11 mouse cellular contexts compared by ENCODE assay signal in the genomic region with DNA sequence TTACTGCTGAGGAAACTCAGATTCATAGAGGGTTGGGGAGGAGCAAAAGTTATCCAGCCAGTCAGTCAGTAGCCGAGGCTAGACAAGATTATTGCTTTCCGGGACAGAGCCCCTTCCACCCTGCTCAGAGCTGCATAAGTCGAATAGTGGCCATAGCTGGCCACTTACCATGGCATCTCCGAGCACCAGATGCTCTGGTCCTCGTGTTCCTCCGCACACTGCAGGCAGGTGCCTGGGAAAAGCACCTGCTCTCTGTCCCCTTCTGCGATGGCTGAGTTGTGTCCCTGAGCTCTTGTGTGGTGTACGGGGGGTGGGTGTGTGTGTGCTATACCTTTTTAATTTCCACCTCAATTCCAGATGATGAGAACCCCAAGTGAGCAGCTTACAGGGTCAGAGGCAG.
"Had no signal": no experiment of that assay in that cellular context is flagged by ENCODE, and none has a peak within 500 bp of the region (broad histone marks: within the 10 kb centered on the region; RNA-seq: fewer than 3 reads in every experiment).

No protein-coding gene starts in this region.

- H3K4me2 ChIP-seq: limb, embryonic 13.5 days; liver, embryonic 13.5 days; lung, embryonic 14.5 days; midbrain, embryonic 13.5 days; neural tube, embryonic 13.5 days had no signal

- H3K27ac ChIP-seq: limb, embryonic 13.5 days; liver, embryonic 13.5 days; midbrain, embryonic 10.5 days; midbrain, embryonic 13.5 days; neural tube, embryonic 13.5 days had no signal

- H3K9me3 ChIP-seq: limb, embryonic 13.5 days; liver, embryonic 13.5 days; megakaryocyte, embryonic 14.5 days; midbrain, embryonic 10.5 days; midbrain, embryonic 13.5 days; neural tube, embryonic 13.5 days had no signal

- ATAC-seq: midbrain, embryonic 13.5 days had no signal

- H3K27me3 ChIP-seq: limb, embryonic 13.5 days; liver, embryonic 13.5 days; megakaryocyte, embryonic 14.5 days; midbrain, embryonic 13.5 days; neural tube, embryonic 13.5 days had no signal

- H3K9ac ChIP-seq: limb, embryonic 13.5 days; liver, embryonic 13.5 days; lung, embryonic 14.5 days; midbrain, embryonic 13.5 days; neural tube, embryonic 13.5 days had no signal

- DNase-seq: kidney, adult 11 months; kidney, adult 8-10 months; kidney, postnatal 14 days; kidney, postnatal 4 days; liver, embryonic 13.5 days; lung, embryonic 14.5 days had no signal

- H3K4me3 ChIP-seq: limb, embryonic 13.5 days; liver, embryonic 13.5 days; midbrain, embryonic 10.5 days; midbrain, embryonic 13.5 days; neural tube, embryonic 13.5 days had no signal

- H3K36me3 ChIP-seq: limb, embryonic 13.5 days; midbrain, embryonic 10.5 days; midbrain, embryonic 13.5 days; neural tube, embryonic 13.5 days had no signal
